Mouse (Mus musculus) NIH3T3 (cell line): Measurements from ENCODE around the gene Ogn.
A peak's percentile ranks its signal among the peaks of the same experiment; 100 is the strongest.

Source experiments
- DNase-seq: peaks from one replicate; pipeline ENCODE4 v3.0.0-alpha.2; 2012; ENCODE audit warnings: low read depth

Ogn gene

DNA sequence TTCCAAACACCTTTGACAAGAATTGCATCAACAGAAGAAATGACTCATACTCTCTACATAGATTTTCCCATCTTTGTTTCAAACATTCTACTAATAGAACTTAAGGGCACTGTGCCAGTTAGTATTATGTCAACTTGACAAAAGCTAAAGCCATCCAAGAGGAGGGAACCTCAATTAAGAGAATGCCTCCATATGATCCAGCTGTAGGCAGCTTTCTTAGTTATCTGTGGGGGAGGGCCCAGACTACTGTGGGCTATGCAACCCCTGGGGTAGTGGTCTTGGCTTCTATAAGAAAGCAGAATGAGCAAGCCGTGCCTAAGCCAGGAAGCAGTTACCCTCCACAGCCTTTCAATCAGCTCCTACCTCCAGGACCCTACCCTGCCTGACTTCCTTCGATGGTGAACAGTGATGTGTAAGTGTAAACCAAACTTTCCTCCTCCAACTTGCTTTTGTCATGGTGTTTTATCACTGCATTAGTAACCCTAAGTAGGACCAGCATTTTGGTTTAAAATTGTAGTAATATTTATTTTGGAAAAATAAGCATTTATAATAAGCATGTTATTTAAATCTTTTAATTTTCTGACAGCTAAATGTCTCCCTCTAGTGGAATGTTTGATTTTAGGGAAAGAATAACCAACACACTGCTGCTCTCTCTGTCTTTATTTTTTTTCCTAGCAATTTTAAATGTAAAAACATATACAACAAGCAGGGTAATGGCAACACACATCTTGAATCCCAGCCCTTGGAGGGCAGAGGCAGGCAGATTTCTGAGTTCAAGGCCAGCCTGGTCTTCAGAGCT, 37.1 kb downstream of the Ogn start:
- DNase-seq = peak; percentile 80

GRCm38 (mm10) chr13:49646019-49646418, 38.2 kb downstream of the Ogn start:
- DNase-seq = no peak

DNA sequence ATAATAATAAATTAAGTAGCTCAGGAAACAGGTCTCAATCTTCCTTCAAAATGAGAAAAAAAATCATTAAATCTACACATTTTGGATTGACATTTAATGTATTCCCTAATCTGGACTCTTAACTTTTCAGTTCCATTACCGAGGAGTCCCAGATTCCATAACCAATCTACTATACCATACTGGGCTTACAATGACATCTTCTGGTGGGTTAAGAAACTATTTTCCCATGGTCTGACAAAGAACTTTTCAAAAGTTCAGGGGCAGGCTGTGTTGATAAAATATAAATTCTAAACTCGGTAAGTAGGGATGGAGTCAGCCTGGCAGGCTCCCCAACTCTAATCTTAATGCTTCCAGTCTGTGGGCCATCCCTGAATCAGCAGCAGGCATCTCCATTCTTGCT, 43.3 kb downstream of the Ogn start:
- DNase-seq = peak; percentile 60

- DNase-seq = no peak
Observed at GRCm38 (mm10) chr13:49651781-49652351, 44.0 kb downstream of the Ogn start.

DNA sequence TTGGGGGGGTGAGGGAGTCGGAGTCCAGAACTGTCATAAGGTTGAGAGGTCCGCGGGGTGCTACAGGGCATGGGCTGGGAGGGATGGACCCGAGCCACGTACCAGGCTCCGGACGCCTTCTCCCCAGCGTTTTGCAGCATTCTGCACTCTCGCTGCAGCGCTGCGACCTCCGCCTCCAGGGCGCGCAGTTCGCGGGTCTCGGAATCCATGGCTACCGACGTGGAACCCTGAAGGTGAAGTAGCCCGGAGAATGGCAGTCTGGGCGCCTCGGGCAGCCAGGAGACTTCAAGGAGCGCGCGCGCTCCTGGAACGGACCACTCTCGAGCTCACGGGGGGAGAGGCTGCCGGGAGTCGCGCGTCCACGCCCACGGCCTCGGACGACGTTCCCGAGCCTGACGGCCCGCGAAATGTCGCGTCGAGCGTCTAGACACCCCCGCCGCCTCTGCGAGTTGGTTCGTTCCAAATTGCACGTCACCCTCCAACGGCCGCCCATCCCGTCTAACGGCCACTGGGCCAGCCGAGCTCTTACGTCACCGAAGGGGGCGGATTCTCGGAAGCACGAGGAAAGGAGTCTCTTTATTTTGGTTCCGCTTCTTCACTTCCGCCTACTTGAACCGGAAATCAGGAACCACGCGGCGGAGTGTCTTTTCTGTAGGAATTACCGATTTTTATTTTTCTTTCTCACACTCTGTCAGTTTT, 44.8 kb downstream of the Ogn start, which contains the start of the genes Cenpp and Nol8:
Gene Cenpp (minus strand): TSS at position 305 of the 699 bp plus-strand sequence.
Gene Nol8 (plus strand): TSS at position 598 of the 699 bp plus-strand sequence.
- DNase-seq = peak; percentile 99

GRCm38 (mm10) chr13:49653180-49653541, 45.3 kb downstream of the Ogn start:
- DNase-seq = no peak
